Mouse (Mus musculus) megakaryocyte, embryonic 14.5 days (primary cell): ENCODE measurements around the gene Phf24.

Experiments used
- FLI1 ChIP-seq: IDR thresholded peaks from 2 replicates; pipeline ENCODE4 v1.6.1; 2012; ENCODE audit warnings: low read length, inconsistent platforms, mixed read lengths
- GATA1 ChIP-seq: IDR thresholded peaks from 3 replicates; pipeline ENCODE4 v1.6.1; 2012; ENCODE audit warnings: mixed read lengths, low read length, inconsistent platforms, borderline replicate concordance

- no peak for TF ChIP-seq FLI1
- TF ChIP-seq GATA1, result no peak
These were observed 41.5 kb downstream of the Phf24 start for GRCm38 (mm10) chr4:42957979-42958378.
